Mouse (Mus musculus) bone marrow, adult 2 months (tissue): ENCODE measurements around the gene Ier2.

Source experiments
- CTCF ChIP-seq: fragments of 200-500 bp; IDR thresholded peaks from 2 replicates; pipeline ENCODE4 v1.5.1; 2011; ENCODE audit warnings: low read length, control low read depth; ENCODE audit not compliant: control insufficient read depth, insufficient read depth
- POLR2A ChIP-seq: fragments of 200-500 bp; IDR thresholded peaks from 2 replicates; pipeline ENCODE4 v1.6.1; 2011; ENCODE audit warnings: low read depth, mild to moderate bottlenecking, control low read depth, low read length, borderline replicate concordance; ENCODE audit not compliant: control insufficient read depth

DNA sequence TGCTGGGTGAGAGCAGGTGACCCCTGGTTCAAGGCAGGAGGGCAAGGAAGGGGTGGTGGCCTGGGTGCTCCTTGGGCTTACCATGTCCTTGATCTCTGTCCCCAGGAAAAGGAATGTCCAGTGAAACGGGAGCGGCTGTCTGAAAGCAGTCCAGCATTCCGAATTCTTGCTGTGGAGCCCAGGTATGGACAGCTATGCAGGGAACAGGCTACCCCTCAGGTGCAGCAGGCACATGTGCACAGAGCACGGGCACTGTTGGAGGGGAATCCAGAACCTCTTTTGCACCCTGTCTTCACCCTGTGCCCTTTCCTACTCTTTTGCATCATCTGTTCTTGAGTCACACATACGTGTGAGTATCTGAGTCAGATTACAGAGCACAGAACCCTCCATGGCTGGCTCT lies 35.6 kb upstream of the Ier2 start:
- TF ChIP-seq CTCF: no peak
- no peak for TF ChIP-seq POLR2A
